Mouse (Mus musculus): ENCODE results near the gene Cd300lg.

GRCm38 (mm10) chr11:101999466-101999865 is 41.8 kb upstream of the Cd300lg start:
- TF ChIP-seq CTCF (IDR thresholded peaks at IDR 0.05; ENCODE audit: extremely low read depth, insufficient read length, insufficient replicate concordance, low read depth, low read length) (no peak), POLR2A (IDR thresholded peaks at IDR 0.05; ENCODE audit: low read depth, low read length) (no peak)

Data from small intestine, adult 2 months (tissue).